Mouse (Mus musculus) MN1 (cell line): ENCODE measurements around the gene Ntf3.

Experiments used
- DNase-seq: peaks from one replicate; pipeline ENCODE4 v3.0.0-alpha.2; 2016; ENCODE audit warnings: low spot score

Ntf3 gene

DNA sequence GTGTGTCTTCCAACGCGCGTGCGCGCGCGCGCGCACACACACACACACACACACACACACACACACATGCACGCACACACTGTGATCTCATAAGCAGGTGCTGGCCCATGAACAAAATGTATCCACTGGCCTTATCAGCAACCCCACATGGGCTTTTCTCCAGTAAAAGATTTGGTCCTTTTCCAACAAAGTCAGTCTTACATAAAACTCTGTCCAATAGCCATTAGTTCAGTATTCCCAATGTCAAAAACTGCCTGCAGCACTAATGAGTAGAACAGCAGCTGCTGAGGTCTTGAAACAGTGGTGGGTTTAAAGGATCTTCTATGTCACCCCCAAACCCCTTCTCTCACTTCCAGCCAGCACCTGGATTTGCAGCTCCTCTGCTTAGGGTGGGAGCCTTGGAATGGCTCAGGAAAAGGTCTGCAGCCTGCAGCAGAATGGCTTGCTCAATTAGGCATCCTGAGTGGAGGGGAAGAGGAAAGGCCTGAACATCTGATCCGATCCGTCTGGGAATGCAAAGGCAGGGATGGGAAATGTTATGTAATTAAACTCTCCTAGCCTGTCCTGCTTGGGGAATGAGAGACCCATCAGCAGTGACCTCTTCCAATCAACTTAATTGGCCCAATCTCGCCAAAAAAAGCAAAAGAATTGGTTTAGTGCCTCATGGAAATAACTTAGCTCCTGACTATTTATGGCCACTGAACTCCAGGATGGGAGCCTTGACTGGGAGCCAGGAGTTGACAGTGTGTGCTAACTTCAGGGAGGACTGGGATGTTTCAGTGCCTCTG lies 7.2 kb downstream of the Ntf3 start:
- DNase-seq: no peak

DNA sequence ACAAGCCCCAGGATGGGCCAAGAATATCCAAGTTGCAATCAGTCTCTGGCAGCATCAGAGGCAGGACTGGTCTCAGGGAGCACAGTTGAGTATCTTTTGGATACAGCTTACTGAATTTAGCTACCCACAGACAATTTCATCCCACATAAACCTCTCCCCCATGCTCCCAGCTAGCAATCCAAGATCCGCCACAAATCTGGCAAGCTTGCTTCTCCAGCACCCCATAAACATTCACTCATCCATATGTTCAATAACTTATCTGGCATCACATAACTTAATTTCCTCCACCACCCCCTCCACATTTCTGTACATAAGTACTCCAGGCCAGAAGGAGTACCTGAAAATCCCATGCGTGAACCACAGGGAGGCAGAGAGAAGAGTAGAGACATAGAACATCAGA lies 10.8 kb downstream of the Ntf3 start:
- DNase-seq: no peak

DNA sequence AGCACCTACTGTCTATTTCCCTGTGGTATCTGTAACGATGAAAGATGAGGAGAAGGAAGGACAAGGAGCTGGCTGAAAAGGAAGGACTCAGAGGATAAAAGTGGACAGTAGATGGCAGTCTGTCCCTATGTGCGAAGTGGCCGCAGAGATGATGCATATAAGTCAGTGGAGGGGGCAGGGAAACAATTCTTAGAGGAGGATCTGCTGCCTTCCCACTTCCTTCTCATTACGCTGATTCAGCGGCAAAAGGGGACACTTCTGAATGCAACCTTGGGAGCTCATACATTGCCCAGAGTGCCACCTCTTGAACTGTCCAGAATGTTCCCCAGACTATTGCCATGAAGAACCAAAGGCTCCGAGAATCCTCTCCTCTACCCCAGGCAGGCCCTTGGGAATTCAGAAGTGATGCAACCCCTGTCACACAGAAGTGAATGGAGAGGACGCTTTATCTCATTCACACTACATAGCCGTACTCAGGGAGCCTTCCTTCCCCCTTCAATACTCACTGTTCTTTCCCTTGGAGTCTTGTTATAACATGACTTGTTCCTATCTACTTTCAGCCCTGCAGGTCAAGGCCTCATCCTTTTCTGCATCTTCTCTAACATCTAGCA lies 12.2 kb downstream of the Ntf3 start:
- DNase-seq: no peak

DNA sequence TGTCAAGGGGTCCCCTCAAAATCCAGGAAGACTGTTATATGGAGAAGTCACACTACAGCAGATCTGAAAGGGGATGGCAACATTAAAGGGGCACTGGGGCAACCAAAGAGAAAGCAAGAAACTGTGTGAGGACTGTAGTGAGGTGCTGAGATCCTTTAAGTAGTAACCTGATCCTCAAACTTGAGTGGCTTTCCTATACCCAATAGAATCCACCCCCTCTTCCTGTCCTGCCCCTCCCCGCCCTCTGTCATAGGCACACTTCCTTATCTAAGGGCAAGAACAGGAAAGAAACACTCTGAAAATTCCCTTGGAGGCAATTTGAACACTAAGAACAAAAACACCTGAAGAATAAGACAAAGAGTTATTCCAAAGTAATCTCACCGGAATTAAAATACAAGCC lies 13.6 kb downstream of the Ntf3 start:
- DNase-seq: no peak

DNA sequence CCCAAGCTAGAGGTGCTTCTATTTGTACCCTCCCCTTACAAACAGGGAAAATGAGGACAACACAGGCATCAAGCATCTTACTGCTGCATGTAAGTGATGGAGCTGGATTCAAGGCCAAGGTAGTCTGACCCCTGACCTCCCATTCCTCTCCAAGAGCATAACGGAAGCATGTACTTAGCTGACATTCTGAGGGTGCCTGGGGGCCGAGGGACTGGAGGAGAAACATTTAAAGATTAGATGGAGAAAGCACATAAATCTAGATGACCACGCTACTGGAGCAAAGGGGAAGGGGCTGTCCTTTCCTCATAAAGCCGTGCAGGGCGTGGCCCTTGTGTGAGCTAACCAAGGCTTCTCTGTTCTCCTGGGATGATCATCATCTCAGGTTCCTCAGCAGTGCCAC lies 23.1 kb downstream of the Ntf3 start:
- DNase-seq: no peak

DNA sequence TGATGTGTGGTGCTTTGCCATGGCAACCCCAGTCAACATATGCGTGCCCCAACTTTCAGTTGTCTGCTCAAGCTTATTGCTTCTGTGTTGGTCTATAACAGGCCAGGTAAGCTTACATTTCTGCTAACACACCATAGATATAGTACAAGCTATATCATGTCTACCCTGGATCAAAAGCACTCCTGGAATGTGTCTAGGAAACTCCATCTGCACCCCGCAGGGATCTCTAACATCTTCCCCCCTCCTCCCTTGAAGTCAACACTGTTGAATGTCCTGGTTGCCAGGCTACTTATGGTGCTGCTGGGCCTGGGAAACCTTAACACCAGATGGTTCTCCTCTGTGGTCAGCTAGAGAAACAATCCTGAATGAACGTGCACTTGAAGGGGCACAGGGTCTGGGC lies 24.0 kb downstream of the Ntf3 start:
- DNase-seq: no peak

DNA sequence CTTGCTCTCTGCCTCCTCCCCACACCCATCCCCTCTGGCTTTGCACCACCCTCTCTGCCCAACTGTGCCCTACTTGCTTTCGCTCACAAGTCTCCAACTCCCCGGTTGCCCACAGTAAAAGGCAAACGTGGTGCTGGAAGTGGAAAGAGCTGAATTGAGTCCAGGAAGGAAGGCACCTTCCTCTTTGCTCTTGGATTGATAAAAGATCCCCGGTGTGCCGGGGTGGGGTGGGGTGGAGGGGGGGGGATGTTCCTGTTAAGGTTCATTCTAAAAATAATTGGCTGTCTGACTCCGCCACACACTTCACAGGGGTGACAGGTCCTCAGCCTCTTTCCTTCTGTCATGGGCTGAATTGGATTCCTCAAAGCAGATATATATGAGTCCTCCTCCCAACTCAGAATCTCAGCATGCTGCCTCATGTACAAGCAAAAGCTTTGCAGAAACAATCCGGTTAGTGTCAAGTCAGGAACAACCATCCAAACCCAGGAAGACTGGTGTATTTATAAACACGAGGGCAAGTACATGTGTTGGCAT lies 24.6 kb downstream of the Ntf3 start:
- no peak for DNase-seq

DNA sequence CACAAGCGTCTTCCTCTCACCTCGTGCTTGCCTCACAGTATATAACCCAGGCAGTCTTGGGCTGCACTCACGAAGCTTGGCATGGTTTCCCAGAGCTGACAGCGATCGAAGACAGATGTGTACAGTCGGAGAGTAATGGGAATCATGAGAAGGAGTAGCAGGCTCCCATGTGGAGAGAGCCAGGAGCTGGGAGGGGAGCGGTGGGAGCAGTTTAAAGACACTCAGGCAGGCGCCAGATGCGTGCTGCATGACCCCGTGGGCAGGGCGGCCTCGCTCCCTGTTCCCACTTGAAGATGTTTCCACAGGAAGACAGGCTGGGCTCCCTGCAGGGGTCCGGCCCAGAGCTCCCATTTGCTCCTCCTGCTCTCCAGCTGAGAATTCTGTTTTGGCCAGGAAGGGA lies 25.2 kb downstream of the Ntf3 start:
- no peak for DNase-seq

DNA sequence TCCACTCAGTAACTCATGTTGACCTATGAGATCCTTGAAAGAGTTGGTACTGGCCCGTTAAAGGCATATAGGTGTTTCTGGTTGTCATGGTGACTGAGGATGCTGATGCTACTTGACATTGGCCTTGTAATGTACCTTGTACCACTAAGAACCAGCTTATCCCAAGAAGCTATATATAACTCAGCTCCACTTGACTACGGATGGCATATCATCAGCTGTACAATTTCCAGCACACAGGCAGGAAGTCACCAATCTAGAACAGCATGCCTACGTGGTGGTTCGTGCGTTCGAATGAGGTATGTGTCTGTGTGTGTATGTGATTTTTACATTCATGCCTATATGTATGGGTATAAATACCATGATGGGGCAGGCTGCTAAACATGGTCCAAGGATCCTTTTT lies 25.7 kb downstream of the Ntf3 start:
- no peak for DNase-seq

DNA sequence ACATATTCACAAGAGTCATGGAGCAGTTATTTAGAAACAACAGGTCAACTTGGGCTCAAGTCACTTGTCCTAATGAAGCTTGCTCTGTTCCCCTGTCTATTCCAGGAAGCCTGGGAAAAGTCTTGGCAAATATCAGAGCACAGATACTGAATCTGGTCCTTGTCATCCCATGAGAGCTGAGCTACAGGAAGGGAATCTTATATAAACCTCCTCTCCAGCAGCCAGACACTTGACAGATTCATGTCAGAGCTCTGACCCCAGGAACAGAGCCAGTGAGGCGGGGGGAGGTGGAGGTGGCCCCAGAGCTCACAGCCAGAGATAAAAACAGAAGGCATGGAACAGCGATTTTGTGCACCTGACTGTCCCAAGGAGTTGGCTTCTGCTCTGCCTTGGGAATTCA lies 26.3 kb downstream of the Ntf3 start:
- no peak for DNase-seq

DNA sequence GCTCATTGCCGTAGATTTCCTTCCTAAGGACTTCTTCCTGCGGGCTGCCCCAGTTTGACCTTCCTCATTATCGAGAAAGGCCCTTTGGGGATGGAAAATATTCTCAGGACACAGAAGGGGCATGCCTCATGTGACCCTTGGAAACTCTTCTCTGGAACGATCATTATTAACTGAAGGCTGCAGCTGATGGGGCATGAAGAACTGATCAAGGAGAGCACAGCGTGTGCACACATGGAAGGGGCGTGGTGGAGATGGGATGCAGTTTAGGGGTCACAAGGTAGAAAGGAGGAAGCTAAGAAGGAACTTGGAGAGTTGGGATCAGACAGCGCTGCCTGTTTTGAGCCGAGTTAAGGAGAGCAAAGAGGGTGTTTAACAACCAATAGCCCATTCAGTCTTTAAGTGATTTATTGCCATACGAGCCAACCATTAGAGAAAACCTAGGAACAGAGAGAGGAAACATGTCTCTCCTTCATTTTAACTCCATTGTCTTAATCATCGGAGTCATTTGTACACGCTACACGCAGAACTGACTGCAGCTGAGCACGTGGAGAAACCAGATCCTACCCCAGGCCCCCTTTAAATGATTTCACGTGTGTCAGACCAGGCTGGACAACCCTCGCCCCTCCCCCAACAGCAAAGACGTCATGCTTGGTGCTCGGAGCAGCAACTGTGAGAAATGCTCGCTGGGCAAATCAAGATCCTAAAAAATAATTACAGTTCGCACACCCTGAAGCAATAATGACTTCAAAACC lies 32.4 kb downstream of the Ntf3 start:
- DNase-seq: no peak

DNA sequence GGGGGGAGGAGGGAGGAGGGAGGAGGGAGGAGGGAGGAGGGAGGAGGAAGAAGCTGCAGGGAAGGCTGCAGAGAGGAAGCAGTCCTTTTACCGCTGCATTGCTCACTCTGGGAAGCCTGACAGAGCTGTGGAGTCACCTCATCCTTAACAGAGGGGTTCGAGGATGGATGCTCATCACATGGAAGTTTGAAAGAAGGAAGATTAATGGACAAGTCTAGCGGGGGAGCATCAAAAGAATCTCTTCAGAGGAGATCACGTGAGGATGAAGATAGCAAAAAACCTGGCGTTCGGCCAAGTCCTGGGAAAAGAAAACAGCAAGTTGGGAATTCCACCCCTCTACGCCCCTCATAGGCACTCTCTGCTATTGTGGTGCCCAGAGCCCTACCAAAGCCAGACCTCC lies 38.5 kb downstream of the Ntf3 start:
- DNase-seq: no peak

DNA sequence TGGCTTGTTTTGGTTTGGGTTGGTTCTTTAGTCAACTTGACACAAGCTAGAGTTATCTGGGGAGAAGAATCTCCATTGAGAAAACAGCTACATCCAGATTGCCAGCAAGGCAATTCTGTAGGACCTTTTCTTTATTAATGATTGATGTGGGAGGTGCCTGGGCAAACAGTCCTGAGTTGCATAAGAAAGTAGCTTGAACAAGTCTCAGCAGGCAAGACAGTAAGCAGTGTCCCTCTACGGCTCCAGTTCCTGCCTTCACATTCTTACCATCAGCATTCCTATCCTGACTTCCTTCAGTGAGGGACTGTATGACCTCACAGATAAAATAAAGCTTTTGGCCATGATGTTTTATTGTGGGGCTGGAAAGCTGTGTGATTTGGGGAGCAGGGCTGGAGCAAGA lies 48.5 kb downstream of the Ntf3 start:
- DNase-seq: no peak

DNA sequence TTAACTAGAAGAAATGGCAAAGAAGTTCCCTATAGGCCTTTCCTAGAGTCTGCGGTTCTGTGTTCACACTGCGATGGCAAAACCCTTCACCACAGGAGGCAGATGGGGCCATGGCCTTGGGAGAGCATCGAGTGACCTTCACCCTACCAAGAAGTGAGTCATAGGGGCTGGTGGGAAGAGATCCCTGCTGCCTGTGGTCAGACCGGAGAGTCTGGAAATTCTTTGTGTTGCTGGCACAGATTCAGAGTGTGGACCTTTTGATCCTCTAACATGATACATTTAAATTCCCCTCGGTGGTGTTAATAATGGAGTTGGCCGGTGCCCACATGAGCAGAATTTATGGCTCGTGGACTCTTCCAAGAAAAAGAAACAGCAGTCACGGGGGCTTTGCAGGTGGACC lies 49.5 kb downstream of the Ntf3 start:
- no peak for DNase-seq

DNA sequence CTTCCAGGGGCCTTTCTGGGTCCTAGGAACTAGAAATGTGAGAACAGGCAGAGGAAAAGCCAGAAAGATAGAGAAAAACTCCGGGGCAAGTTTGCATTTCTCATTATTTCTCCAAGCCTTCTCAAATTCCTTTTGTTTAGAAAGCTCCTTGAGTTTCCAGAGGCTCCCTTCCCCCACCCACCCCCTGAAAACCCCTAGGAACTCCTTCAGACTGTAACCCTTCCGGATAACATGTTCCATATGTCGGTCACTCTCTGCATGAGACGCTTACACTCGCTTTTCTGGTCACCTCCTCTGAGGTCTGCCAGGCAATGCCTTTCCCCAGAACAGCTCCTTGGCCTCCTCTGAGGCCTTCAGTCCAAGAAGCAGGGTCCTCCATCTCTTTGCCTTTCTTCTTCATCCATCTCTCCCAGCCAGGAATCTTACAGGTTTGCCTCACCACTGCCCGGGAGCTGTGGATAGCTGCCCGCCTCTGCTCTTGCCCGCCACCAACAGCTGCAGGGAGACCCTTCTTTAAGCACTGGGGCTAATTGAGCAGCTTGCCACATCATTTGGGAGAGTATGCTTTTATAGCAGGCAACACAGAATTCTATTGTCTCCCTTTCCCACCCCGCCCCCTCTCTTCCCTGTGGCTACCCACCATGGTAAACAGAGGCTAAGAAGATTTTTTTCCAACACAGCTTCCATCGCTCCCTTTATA lies 51.6 kb downstream of the Ntf3 start:
- no peak for DNase-seq

DNA sequence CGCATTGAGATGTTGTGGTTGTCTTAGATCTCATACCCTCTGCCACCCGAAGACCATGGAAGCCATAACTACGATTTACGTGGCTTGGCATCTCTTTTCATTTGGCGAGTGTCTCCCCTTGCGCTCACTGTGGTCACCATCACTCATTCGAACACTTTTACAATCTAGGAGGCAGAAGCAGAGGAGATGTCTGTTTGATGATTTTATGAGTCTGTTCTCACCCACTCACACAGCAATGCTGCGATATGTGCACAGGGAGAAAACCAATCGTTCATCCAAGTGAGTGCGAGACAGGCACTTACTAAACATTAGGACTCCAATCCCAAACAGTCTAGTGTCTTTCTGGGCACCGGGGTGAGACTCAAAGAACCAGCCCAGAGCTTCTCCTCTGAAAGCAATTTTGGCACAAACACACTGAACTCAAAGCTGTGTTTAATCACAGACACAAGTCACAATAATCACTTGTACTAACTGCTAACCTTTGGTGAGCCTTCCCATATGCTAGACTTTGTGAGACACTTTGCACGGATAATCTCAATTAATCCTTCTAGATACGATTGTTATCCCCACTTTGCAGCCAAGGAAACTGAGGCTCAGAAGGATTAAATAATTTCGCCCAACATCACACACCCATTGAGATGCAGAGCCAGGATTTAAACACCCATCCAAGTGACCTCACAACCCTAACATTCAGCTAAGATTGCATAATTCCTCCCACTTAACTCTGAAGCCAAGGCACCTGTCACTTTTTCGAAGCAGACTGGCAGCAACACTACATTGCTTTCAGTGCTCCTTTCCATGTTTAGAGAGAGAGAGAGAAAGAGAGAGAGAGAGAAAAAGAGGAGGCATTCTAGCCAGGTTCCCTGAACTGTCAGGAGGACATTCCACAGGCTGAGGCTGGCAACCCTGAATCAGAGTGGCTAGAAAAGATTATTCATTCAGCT lies 55.5 kb downstream of the Ntf3 start:
- DNase-seq: no peak

DNA sequence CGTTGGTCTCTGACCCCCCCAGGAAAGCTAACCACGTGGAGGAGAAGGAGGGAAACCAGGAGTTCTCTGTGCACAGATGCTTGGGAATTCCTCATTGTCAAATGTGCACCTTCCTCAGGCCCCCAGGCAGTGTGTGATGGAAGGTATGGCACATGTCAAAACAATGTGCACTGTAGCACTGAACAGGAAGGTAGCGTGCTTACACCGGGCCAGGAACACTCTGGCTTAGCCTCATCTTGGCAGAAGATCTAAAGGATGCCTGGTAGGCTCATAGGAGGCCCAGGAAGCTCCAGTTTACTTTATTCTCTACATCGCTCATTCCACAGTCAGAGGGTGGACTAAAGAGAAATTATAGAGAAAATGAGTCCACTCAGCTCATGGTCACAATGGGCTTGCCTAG lies 57.5 kb downstream of the Ntf3 start:
- DNase-seq: no peak

DNA sequence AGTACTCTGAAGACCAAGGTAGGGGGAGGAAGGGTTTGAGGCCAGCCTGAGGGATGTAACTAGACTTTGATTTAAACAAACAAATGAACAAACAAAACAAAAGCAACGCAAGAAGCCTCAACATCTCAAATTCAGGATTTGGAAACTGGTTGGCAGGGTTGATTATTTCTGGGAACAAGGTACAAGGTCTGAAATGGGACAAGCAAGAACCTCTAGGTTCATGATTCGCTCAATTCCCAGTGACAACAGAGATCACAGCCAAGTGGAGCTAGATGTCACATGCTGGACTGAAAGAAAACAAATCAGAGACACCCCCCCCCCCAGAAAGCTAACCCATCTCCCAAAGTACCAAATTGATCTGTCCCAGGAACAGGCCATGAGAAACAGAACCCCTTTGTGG lies 57.9 kb downstream of the Ntf3 start:
- no peak for DNase-seq

DNA sequence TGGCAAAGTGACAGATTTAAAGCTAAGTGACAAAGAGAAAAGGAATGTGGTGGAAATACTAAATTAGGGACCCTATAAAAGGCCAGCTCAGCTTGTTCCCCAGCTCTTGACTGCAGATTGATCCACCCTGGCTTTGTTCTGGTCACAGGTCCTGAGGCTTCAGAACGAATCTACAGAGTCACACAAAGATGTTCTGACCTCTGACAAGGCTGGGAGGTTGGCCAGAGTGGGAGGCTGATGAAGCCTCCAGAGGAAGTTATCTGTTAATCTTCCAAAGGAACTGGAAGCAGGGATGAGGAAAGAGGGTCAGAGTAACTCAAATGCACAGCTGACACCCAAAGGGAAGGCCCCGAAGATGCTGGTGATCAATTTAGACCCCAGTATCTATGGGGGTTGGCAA lies 59.3 kb downstream of the Ntf3 start:
- DNase-seq: no peak

DNA sequence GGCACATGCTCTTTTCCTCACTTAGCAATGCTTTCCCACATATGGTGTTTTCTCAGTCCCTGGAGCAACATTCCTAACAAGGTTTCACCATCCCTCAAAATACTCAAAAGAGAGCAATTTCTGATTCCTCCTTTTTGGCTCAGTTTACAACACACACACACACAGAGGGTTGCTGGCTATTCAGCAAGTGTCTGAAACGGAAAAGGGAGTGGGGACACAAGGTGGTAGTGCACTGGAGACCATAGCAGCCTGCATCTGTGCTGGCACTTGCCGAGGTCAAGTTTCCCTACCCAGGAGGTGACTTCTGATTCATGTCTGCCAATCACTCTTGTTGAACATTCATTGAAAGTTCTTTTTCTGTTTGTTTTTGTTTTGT lies 59.9 kb downstream of the Ntf3 start:
- no peak for DNase-seq

DNA sequence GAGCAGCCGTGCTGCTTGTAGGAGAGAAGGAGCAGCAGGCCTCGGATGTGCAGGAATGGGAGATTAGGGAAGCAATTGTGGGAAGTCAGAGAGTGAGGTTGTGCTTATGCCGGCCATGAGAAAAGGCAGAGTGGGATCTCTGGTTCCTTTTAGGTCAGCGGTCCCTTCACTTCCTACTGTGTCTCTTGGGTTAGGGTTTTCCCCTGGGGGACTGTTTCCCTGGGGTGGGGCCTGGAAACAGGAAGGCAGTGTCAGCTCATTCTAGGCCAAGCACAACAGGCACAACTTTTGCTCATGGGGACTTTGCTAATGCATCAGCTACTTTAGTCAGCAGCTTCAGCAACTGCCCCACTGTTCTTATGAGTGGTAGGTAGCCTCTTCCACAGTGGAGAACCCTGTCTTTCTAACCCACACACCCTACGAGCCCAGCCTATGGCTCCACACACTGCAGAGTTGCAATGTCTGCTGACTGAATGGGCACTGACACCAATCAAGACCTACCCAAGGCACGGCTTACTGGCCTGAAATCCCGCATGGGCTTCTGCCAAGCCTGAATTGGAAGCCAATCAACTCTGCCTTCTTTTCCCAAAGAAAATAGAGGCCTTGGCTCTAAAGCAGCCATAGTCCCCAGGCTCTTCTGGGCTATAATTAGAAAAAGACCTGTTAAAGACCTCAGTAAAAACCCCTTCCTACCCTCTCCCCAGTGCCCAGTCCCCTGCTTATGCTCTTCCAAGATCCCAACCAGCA lies 60.5 kb downstream of the Ntf3 start:
- DNase-seq: no peak
